Mouse (Mus musculus) megakaryocyte, embryonic 14.5 days (primary cell): Measurements from ENCODE around the gene Gm4869.

Source experiments
- FLI1 ChIP-seq: IDR thresholded peaks from 2 replicates; pipeline ENCODE4 v1.6.1; 2012; ENCODE audit warnings: low read length, inconsistent platforms, mixed read lengths
- GATA1 ChIP-seq: IDR thresholded peaks from 3 replicates; pipeline ENCODE4 v1.6.1; 2012; ENCODE audit warnings: mixed read lengths, low read length, inconsistent platforms, borderline replicate concordance

- no peak for TF ChIP-seq FLI1
- no peak for TF ChIP-seq GATA1
Measured at GRCm38 (mm10) chr5:140455466-140455865, 10.0 kb downstream of the Gm4869 start.
